Mouse (Mus musculus): Measurements from ENCODE around the gene F7.
"Not testable (repeated sequence)": the region's sequence is repeated elsewhere in the genome, so short reads cannot be mapped to it uniquely, and the experiment has no call there.

Gene F7

DNA sequence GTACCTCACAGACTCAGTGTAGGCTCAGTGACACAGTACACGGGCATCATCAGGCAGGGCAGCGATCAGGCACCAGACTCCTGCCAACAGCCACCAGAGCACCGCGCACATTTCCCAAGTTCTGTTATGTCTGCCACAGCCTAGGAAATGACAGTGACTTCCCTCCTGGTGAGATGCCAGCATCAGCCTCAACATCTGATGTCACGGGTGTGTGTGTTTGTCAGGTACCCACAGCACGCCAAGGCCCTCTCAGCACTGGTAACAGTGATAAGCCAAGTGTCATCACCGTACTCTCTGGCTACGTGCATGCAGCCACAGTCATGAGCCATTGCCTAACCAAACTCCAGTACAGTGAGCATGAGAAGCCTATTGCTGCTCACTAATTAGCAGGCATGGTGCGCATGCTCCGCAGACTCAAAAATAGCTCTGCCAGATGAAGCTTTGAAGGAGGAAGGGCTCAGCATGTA is 10.5 kb downstream of the F7 start:
- DNase-seq: no peak

GRCm38 (mm10) chr8:13037015-13037414 is 11.2 kb downstream of the F7 start, which contains the start of gene F10:
TSS of gene F10 (plus strand) at chr8:13037308.
- no peak for DNase-seq

GRCm38 (mm10) chr8:13037569-13037968 is 11.7 kb downstream of the F7 start:
- no peak for DNase-seq

DNA sequence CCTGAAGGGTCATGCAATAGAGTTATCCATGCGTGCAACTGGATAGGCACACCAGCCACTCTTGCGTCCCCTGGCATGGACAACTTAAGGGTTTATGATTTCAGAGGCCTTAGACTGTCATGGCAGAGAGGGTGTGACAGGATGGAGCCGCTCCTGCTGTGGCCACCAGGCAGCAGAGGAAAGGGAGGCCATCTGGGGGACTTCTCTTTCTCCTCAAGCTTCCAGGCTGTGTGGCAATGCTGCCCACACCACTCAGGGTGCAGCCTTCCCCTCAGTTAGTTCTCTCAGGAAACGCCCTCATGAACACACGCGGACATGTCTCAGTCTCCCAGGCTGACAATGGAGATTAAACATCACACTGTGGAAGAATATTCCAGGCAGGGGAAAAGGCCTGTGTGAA is 13.2 kb downstream of the F7 start:
- no peak for DNase-seq

DNA sequence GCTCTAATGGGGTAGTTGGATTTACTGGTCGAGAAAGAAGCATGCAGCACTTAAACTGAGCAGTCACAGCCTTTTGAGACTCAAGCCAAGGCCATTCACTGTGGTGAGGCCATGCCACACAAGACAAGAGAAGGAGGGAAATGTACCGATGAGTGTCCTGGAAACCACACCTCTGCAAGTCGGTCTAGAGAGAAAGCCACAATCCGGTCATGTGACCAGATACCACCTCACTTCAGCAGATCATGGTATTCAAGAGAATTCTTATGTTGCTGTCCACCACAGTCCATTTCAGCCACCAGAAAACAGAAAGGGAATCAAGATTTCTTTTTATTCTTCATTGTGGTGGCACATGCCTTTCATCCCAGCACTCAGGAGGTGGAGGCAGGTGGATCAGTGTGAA is 15.6 kb downstream of the F7 start:
- DNase-seq: no peak

DNA sequence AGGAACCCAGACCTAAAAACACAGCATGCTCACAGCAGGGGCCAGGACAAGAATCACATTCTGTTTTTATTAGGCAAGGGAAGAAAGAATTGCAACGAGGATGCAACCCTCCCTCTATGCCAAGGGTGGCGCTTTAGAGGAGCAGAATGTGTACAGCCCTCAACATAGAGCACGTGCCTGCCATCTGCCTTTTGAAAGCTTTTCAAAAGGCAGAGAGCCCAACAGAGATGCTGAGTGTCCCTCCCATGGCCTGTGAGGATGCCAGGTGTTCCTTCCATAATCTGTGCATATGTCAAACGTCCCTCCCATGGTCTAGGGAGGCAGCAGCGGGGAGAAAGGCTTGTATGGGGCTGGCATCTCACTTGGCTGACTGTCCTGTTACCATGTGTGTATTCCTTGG is 21.8 kb downstream of the F7 start:
- no peak for DNase-seq

DNA sequence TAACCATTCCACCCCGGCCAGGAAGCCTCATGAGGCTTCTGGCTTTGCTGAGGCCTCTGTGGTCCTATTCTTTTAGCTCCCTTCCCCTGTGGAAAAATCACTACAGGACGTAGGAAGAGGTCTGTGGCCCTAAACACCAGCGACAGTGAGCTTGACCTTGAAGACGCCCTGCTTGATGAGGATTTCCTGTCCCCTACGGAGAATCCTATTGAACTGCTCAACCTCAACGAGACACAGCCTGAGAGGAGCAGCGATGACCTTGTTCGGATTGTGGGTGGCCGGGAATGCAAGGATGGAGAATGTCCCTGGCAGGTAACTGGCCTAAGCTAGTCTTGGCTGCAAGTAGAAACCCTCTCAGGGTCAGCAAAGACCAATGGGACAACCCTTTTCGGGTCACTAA is 24.7 kb downstream of the F7 start:
- DNase-seq: no peak

DNA sequence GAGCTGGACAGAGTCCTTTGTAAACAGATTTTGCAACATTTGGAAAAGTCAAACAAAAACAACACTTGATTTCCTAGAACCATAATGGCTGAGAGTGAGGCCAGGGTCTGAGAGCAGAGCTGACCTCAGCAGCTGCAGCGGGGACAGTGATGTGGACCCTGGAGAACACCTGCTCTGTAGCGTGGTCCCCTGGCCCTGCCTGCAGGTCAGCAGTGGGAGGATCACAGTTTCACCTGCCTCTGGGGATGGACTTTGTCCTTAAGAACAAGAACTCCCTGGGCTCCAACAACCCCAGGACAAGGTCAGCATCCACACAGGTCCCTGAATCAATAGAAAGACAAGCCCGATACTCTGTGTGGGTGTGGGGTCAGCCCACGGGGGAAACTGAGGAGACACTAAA is 31.5 kb downstream of the F7 start:
- no peak for DNase-seq

GRCm38 (mm10) chr8:13060441-13061150 is 34.8 kb downstream of the F7 start, which contains the start of gene Proz:
TSS of gene Proz (plus strand) at chr8:13060914.
- DNase-seq: no peak

GRCm38 (mm10) chr8:13063112-13063511 is 37.3 kb downstream of the F7 start:
- DNase-seq: no peak

GRCm38 (mm10) chr8:13073255-13073654 is 47.4 kb downstream of the F7 start:
- DNase-seq: no peak

DNA sequence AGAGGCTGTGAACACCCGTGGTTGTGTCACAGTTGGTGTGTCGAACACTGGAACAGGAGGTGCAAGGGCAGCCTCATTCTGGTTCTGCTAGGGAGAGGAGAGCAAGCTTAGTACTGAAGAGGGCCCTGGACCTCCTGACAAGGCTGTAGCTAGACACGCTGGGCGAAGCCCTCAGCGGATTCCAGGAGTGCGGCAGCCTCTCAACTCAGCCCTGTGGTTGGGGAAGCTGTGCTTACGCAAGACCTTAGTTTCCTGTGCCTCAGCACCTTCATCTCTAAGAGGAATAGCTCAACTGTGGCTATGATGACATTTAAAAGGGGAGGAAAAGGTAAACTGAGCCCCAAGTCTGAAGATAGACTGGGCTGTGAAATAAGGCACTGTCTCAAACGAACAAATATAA is 49.2 kb downstream of the F7 start:
- no peak for DNase-seq

GRCm38 (mm10) chr8:13075579-13075978 is 49.7 kb downstream of the F7 start:
- not testable (repeated sequence) for DNase-seq

DNA sequence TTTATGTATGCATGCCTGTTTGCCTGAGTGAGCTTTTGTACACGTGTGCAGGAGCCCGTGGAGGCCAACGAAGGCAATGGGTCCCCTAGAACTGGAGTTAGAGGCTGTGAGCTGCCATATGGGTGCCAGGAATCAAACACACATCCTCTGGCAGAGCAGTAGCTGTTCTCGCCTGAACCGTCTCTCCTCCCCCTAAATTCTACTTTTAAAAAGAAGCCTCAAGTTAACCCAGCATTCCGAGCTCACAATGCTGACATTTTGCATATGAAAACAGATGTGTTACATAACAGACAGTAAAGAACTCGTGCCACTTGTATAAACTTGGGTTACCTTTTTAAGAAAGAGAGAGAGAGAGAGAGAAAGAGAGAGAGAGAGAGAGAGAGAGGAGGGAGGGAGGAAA is 51.7 kb downstream of the F7 start:
- DNase-seq: no peak

Data from thymus, postnatal 14 days (tissue).